Mouse (Mus musculus) gastrocnemius, adult 2 months (tissue): ENCODE results near the gene Anln. TPM values are rescaled to one million over a fixed set of nuclear protein-coding genes. Genes with fewer than 3 reads are reported as not detected.

Experiments
- DNase-seq: peaks from one replicate; pipeline ENCODE4 v3.0.0; 2022
- H3K27ac ChIP-seq: fragments of 200-600 bp; 2 replicates; pipeline ENCODE4 v1.8.1; 2022; ENCODE audit warnings: mild to moderate bottlenecking
- H3K4me3 ChIP-seq: fragments of 200-600 bp; 2 replicates; pipeline ENCODE4 v1.8.1; 2022; ENCODE audit warnings: mild to moderate bottlenecking, moderate library complexity
- CTCF ChIP-seq: fragments of 200-600 bp; IDR thresholded peaks from 2 replicates; pipeline ENCODE4 v1.8.1; 2022; ENCODE audit warnings: antibody characterized with exemption, mild to moderate bottlenecking, moderate library complexity
- intact Hi-C: fragments of 180-260 bp; cut with DNase I; formaldehyde crosslinking; loops from one replicate; pipeline ENCODE4 v1.15.1; 2025
- total RNA-seq, 2 experiments: library from RNA; stranded (reverse); gene quantifications; 2 replicates each; pipeline ENCODE4 v1.2.3; 2021

The Anln gene
- total RNA-seq, 2 experiments from 2014 or later = 0.64 to 0.69 TPM

DNA sequence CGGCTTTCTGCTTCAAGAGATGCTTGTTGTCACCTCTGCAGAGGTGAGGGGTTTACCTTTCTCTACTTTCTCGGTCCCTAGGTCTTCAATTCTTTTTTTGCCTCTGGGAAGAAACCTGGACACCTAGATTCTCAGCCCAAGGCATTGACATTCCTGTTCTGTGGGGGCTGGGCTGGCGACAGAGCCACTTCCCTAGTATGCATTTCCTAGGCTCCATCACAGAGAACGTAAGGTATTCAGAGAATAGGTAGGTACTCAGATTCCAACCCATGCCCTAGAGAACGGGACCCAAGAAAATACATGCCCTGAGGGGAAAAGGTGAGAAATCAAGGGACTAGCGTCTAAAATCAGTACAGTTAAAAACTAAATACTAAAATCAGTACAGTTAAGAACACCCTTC lies 82.3 kb downstream of the Anln start:
- no peak for TF ChIP-seq CTCF
- H3K27ac ChIP-seq = no peak overlapping the region
- DNase-seq = no peak
- H3K4me3 ChIP-seq = peak overlapping the region; percentile 91
- intact Hi-C loops = no loop called here

DNA sequence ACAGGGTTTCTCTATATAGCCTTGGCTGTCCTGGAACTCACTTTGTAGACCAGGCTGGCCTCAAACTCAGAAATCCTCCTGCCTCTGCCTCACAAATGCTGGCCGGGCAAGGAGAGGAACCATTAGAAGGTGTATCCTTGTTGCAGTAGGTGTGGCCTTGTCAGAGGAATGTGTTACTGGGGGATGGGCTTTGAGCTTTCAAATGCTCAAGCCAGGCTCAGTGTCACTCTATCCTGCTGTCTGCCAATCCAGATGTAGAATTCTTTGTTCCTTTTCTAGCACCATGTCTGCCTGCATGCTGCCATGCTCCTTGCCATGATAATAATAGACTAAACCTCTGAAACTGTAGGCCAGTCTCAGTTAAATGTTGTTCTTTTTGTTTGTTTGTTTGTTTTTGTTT lies 86.8 kb downstream of the Anln start:
- TF ChIP-seq CTCF = no peak
- intact Hi-C loops = no loop called here
- no peak for DNase-seq
- no peak overlapping the region for H3K27ac ChIP-seq
- no peak overlapping the region for H3K4me3 ChIP-seq

Other genes starting within 250 kb of the Anln start
- gene Pigyl, start 232.3 kb downstream of the Anln start, total RNA-seq = 10 to 100 TPM; 34.7 to 41.3 TPM
- gene Zfp872, start 201.1 kb downstream of the Anln start, total RNA-seq = not detected
- gene Zfp809, start 163.5 kb downstream of the Anln start, total RNA-seq = 1 to 10 TPM; 7.0 to 7.2 TPM
- gene Zfp599, start 129.3 kb downstream of the Anln start, total RNA-seq = not detected
- under 1 TPM; 0.54 to 0.98 TPM for gene Zfp810, start 81.5 kb downstream of the Anln start, total RNA-seq
- under 1 TPM; 0.36 to 0.59 TPM for gene 9530077C05Rik, start 22.3 kb upstream of the Anln start, total RNA-seq
- gene Gm17545, start 65.1 kb upstream of the Anln start, total RNA-seq = not detected
- 10 to 100 TPM; 32.2 to 39.1 TPM for gene Rp9, start 80.6 kb upstream of the Anln start, total RNA-seq
- 10 to 100 TPM in 1 of 2 experiments, 1 to 10 TPM in 1; 9.5 to 11.5 TPM for gene Bbs9, start 86.5 kb upstream of the Anln start, total RNA-seq